Mouse (Mus musculus) layer of hippocampus, postnatal 14 days (tissue): ENCODE measurements at regions not wholly inside any gene's neighbourhood (a gene's known extent, or its start where the extent isn't known, plus 50 kb on each side); places are given as distances from the start of the nearest gene placed in this dataset.

Experiments used
- DNase-seq, 2 experiments: peaks; one replicate each; pipeline ENCODE4 v3.0.0; 2021 to 2022; ENCODE audit warnings: low spot score in 2 of 2, mixed read lengths in 1 of 2

DNA sequence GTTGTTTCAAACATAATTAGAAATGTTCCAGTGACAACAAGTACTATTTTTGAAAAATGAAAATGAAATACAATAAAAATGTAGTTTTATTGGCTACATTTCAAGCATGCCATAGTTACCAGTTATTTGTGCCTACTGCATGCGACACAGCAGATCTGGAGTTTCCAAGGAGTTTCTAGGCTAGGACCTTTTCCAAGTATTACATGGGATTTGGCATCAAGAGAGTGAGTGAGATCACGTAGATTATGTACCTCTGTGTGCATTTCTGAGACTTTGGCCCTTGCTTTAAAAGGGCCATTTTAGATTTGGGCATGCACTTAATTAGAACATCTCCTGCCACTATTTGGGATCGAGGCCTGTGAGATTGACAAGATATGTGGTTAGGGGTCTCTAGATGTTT, 172.8 kb upstream of the Jag1 start:
- peak in 1 of 2 experiments; percentile 12 for DNase-seq

DNA sequence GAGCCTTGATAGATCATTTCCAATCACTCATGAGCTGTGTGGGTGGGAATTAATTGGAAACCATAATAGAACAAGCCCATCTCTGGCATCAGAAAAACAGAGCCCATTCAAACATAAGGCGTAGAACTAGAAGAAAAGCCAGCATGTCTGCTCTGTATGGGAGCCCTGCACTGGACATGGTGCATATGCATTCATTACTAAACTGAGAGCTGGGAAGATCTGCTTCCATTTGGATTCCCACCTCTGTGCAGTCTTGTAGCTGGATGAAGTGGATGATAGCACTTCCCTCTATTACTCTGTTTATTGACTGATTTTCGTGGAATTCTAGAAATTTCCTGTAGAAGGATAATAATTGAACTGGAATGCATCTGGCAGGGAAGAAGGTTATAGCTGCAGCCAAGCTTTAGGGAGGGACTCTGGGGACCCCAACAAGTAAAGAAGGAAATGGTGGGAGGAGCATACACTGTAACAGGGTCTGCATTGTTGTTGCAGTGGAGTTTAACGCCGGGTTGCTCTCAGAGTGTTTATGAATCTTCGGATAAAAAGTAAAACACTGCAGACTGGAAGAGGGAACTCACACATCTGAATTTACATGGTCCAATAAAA, 155.2 kb upstream of the Jag1 start:
- DNase-seq = no peak

DNA sequence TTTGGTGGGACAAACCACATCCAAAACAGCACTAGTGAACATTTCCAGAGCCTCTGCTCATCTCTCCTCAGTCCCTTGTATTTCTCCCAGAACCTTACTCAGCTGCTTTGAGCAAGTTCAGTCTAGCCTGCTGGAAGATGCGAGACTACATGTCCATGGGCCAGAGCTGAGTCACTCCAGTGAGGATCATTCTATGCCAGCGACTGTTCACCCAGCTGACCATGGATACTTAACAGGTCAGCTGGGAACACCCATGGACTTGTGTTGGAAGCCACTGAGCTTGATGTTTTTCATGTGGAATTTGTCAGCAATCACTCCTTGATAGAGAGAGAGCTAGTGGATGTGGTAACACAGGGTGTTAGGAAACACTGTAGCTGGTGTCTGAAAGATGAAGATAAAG, 146.5 kb upstream of the Jag1 start:
- no peak for DNase-seq

DNA sequence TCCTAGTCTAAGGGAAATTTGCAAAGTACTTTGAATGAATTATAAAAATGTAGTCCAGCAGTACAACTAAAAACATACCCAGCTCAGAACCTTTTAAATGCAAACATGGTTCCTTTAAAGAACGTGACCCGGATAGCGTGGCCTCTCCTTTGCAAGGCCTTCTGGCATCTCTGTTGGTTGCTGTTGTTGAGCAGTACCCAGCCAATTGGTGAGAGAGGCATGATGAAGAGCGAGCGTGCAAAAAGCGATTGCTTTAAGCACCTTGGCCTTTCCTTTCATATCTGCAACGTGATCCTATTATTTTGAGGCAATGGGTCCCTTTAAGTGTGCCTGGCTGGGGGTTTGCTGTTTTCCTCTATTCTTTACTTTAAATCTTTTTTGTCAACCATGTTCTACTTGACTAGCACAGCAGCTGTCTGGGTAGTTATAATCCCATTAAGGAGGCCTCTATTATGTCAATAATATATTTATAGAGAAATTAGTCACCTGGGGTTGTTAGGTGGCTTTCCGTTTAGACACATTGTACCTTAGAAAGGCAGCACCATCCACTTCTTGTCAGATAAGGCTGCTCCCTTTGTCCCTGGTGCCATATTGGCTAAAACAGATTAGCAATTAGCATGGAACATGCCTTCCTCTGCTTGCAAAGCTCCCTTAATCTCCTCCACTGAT, 141.5 kb upstream of the Jag1 start:
- no peak for DNase-seq

DNA sequence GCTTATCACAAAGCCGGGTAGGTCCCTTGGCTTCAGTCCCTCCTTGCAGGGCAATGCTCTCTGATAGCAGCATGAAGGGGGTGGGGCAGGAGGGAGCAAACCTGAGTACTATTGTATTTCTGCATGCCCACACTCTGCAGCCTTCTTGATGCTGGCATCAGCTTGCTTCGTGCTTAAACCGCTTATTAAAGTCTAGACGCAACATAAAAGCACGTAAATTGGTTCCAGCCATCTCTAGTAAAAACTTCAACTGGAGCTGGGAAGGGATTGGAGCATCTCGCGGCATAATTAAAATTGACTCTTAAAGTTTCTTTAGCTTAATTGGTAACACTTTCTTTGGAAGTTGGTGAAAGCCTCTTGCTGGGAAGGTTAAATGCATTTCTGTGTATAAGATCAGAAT, 131.5 kb upstream of the Jag1 start:
- no peak for DNase-seq

DNA sequence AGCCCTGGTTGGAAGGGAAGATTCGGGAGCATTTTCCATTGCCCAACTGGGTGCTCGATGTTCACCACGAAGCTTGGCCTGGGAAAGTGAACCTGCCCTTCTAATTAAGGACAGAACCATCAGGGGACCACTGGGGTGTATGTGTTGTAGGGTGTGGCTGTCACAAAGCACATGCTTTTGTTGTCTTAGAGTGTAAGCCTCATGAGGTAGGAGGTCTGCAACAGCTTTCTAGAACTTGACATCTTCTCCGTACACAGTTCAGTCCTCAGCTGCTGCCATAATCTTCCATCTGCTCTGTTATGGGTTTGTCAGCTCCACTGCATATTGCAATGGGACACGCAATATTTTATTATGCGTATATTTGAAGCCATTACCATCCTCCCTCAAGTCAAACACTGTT, 127.9 kb upstream of the Jag1 start:
- DNase-seq = no peak

DNA sequence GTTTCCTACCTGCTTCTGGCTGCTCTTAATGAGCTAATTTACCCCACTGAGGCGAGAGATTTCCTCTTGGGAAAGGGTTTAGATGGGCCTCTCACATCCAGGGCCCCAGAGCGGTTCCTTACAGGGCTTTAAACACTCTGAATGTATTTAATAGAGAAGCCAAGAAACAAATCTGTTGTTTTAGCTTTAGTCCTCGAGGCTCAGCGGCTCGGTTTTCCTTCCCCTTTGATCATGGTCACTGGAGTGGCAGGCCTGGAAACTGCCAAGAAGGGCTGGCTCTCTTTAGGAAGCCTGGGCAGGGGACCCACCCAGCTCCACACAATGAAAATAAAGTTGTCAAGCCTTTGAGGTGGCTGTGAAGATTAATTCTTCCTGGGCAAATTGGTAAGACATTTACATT, 127.5 kb upstream of the Jag1 start:
- peak in 1 of 2 experiments; percentile 4 for DNase-seq

DNA sequence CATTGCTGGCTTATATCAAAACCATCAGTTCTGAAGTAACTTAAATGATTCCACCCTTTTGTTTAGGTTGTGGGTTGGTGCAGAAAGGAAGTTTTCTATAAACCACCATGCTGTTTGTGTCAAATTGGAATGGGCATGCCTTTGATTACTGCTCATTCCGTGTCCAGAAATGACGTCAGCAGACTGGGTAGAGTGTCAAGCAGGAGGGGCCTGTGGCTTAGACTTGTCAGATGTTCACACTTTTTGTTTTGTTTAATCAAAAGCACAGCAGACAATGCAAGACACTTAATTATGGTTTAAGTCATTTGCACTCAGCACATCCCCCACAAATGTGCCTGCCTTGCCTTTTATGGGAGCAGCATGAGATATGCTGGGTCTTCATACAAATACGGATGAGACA, 120.5 kb upstream of the Jag1 start:
- DNase-seq = no peak

DNA sequence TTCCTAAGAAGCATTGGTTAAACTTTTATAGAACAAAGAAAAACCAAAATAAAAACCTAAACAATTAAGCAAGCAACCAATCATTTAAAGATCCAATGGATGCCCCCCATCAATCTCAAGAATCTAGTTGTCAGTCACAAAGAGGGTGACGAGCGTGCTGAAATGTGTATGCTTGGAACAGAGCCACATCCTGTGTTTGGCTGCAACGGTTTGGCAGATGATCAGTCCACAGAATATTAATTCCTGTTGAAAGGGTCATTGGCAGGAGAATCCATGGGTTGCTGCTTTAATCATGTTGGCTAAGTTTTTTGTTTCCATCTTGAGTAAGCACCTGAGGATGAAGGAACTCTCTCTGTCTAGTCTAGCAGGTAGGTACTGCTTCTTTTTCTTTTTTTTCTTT, 117.5 kb upstream of the Jag1 start:
- DNase-seq = no peak

DNA sequence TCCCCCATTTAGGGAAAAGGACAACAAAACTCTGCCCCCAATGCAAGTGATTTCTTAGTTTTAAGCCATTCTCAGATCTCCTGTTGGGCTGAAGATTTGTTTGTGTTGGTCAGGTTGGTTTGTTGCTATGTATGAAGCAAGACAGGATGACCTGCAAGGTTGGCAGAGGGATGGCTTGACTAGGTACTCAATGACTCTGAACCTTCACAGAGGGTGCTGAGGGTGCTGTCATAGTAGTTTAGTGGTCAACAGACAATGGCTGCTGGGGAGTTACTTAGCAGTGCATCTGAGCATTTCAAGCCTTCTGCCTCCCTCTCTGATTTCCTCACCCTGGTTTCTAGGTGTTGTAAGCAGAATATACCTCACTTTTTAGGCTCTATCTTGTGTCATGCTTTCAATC, 114.7 kb upstream of the Jag1 start:
- no peak for DNase-seq

DNA sequence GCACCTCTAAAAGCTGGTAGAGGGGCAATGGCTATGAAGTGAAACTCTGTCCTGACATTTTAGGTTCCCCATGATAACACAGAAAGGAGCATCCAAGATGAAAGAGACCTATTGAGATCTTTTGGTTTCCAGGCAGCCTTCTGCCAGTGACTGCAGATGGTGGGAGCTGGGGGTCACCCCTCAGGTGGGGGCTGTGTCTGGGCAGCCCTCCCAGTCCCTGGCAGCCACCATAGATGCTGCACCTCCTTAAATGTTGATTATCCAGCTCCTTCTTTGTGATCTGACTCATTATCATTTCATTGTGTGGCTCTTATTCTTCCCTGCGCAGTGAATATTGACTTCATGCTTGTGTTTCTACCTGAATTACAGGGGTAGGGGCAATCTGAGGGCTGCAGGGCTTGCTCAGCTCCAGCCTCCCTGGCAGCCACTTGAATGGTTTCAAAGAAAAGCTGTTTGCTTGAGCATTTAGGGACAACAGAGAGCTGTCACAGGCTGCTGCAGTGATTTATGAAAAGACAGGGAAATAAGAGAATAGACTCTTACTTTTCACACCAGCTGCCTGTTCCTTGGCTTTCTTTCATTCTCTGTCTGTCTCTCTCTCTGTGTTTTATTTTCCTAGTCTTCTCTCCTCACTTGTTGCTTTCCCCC, 113.1 kb upstream of the Jag1 start:
- DNase-seq = peak in 1 of 2 experiments; percentile 2

DNA sequence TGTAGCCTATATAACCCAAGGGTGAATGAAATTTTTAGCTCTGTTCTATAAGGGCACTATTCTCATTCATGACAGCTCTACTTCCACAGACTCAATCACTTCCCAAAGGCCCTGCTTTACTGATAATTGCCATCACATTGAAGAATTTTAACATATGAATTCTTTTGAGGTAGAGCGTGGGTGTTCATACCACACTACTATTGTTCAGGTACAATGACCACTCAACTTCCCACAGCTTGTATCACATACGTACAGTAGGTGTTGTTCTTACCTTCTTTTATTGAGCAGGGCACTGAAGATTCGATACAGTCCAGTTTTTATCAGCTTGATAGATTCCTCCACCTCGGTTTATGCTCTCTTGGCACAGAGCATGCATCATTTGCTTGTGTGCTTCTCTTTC, 111.1 kb upstream of the Jag1 start:
- no peak for DNase-seq

DNA sequence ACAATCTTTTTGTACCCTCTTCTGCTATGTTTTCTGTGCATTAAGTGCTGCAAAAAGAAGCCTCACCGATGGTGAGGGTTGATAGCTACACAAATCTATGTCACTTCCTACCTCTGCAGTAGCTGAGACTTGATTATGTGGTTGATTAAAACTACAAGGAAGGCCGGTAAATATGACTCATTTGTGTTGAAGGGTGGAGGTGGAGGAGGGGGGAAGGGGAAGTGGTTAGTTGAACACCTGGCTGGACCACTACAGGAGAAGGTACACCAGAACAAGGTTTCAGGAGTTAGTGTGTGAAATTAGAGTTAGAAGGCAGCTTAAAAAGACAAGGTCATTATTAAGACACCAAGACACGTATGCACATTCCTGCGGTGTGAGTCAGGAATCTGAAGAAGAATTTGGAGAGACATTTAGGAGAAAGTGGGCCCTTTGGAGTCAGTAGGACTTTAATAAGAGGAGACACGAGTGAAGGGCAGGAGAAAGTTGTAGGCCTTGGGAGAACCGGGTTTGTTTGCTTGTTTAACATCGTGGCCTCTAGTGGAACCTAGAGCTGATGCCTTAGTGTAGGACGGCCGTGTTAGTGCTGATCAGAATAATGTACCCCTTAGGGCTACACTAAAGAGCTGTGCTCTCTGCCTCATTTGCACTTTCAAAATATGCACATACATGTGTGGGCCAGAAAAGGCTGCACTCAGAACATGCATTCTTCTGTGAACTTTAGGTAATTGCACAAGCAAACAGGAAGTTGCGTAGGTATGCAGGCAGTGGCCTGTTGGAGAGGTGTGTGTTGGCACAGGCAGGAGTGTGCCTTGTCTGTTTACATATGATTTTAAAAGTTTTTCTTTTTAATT, 108.5 kb upstream of the Jag1 start:
- no peak for DNase-seq

DNA sequence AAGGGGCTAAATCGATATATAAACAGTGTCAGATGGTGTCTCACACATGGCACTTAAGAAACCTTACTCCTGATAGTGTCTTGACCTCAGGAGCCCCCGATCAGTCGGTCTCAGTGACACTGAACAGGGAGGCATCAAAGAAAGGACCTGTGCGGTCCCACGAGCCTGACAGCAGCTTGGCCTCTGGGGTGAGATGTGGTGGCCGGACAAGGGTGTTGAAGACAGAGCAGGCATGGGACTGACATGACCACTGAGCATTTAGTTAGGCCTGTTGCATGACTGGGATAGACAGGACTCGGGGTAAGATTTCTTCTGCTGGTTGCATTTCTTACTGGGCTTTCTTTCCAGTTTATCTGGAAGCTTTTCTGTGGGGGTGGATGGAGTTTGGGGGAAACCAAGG, 99.3 kb upstream of the Jag1 start:
- no peak for DNase-seq

DNA sequence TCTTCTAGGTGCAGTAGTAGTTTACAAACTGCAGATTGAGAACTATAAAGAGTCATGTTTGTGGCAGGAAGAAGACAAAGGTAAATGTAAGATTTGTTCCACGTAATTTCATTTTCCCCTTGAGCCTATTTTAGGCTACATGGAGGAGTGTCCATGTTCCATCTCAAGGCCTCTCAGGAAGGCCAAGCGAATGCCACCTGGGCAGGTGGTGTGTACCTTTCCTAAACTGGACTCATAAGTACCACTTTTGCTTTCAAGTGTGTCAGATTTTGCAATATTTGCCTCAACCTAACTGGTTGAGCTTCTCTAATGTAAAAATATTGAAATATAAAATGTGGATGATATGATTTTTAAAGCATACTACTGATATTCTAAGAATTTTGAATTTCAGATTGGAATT, 91.4 kb upstream of the Jag1 start:
- DNase-seq = no peak

DNA sequence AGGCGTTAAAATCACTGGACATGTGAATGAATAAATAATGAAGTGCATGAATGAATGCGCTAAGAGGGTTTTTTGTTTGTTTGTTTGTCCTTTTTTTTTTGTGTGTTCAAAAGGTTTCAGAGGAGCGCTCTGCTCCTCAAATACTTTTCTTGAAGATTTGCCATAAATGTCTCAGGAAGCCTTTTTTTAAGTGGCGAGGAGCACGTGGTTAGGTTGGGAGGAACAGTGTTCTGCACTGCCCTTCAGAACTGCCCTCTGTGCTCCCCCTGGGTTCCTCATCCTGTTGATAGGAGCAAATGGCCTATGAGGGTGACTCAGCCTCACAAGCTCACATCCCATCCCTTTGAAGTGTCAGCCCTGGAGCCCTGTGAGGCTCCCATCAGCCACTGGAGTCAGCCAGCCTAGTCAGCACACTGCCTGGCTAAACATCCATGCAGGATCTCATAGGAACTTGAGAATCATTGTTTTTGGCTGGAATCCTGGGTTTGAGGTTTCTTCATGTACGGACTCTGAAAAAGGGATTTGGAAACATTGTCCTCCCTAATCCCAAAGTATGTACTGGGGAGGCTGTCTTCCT, 87.9 kb upstream of the Jag1 start:
- DNase-seq = peak in 1 of 2 experiments; percentile 2

DNA sequence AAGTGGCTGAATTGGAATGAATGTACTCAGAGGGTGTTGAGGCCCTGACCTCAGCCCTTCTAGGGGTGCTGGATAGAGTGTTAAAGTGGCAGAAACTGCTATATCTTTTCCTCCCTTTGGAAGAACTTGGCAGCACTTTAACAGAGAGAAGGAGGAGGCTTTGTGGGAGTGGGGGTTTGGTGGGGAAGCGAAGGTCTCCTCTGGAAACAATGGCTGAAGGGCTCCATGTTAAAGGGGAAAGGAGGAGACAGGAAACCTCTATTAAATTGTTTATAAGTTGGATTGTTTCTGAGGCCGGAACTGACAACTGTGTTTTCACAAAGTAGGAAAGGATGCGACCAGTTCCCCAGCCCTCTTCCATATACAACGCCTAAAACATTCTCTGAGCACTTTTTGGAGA, 83.7 kb upstream of the Jag1 start:
- no peak for DNase-seq

DNA sequence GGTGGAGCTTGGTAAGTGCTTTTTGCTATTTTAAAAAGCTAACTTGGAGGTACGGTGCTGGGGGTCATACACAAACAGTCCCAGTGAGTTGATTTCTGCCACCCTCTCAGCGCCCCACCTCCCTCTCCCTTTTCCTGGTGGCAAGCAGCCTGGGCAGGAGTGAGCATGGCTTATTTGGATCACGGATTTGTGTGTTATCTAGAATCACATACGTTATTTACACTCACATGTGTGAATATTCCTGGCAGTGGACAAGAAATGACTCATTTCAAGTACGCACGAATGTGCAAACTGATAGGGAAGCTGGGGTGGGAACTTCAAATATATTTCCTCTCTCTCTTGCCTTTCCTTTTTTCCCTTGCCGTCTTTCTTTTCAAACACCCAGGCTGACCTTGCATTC, 75.7 kb upstream of the Jag1 start:
- DNase-seq = no peak

DNA sequence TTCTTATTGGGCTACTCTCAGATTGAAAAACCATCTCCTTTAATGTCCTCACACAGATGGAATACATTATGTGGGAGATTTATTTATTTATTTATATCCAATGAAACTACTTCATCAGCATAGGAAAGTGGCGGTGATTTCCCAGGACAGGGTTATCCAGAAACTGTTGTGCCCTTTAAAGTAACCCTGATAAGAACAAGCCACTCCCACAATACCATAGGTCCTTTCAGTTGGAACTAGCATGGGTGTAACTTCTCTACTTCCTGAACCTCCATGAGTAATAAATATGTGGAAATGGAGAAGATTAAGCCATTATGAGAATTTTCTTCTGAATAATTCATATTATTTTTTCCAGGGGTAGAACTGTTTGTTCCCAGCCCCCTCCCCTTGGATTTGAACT, 52.7 kb upstream of the Jag1 start:
- no peak for DNase-seq

DNA sequence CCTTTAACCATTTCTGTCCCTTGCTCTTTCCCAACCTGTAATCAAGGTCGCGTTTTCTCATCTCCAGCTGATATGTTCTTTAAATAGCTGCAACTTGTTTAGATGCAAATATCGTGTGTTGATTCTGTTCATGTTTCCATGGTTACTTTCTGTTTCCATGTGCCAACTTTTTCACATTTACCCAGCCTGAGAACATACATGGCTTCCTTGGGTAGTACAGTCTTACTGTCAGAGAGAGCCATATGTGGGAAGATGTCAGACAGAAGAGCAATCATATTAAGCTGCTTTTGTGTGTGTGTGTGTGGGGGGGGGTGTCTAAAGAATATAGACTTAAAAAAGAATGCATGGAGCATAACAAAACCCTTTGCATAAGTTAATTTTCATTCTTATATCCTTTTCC, 52.2 kb upstream of the Jag1 start:
- DNase-seq = no peak
